Mouse (Mus musculus): ENCODE data around the gene Tnfrsf18.

Tnfrsf18 gene

DNA sequence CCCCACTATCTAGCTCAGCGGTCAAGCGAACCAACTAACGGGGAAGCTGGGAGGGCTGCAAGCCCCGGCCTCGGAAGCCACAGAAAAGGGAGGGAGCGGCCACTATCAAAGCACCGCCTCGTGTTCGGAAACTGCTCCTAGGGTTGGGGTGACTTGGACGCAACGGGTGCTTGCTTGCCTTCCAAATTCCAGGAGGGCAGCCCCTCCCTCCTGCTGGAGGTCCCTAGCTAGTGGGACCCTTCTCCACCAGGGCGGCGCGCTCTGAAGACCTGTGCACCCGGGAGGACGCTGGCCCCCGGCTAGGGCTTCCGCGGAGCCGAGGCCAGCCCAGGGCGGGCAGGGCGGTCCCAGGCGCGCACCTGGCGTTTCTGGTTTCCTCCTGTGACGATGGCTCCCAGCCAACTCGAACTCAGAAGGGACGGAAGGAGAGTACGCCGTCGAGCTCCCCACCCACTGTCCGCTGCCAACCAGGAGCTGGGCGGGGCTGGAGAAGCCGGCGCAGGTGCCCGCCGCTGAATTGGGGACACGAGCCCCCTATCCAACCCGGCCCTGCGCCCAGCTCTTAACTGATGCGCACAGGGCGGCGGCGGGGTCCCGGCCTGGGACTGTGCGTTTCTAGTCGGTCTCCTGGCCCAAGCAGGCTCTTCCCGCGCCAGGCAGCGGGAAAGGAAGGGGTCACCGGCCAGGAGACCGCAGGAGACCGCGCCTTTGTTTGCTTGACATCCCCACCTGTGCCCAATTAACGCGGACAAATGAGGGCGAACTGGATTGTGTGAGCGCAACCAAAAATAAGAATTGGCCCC, 51.7 kb downstream of the Tnfrsf18 start:
- DNase-seq, result peak; percentile 46

Data from cerebellum, adult 9-10 months (tissue).